In the genomic region with DNA sequence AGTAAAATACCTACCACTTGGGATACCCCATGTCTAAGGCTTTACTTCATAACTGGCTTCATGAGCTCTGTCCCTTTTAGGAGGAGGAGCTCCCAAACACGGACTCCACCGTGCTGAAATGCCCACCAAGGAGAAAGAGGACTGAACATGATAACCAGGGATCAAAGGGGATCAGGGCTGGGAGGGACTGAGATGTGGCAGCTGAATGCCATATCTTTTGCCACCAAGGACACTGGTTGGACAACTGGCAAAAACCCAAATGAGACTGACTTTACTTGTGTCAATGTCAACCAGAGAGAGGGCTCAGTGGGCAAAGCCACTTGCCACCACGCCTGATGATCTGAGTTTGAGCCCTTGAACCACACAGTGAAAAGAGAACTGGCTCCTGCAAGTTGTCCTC, we compare ENCODE assay signal across 16 mouse cellular contexts. TPM values are rescaled to one million over a fixed set of nuclear protein-coding genes. Genes with fewer than 3 reads are reported as not detected.
A peak's percentile ranks its signal among the peaks of the same experiment; 100 is the strongest.
DNase-seq lines count a peak whose midpoint lies in the region.
"Had no signal": no experiment of that assay in that cellular context is flagged by ENCODE, and none has a peak within 500 bp of the region (broad histone marks: within the 10 kb centered on the region; RNA-seq: fewer than 3 reads in every experiment).

No protein-coding gene starts in this region.

- peak; percentile 50 to 79 for DNase-seq in adrenal gland, adult (ENCODE audit: inconsistent age in 2 of 2, low spot score in 1 of 2)
- DNase-seq in adrenal gland, adult 18-20 months (ENCODE audit: low spot score in 2 of 2), result no peak
- peak; percentile 67 for DNase-seq in adrenal gland, adult 2 months
- no peak for DNase-seq in adrenal gland, adult 8-10 months
- DNase-seq in adrenal gland, postnatal 14 days, result peak; percentile 50
- DNase-seq in adrenal gland, postnatal 10 days, result no peak
- peak; percentile 38 to 45 for DNase-seq in adrenal gland, postnatal 36 days
- DNase-seq in adrenal gland, postnatal 25 days, result no peak
- DNase-seq: B cell, adult 2 months had no signal

RNA-seq across cellular contexts. Expression of a gene that starts 7.6 kb away (rescaled TPM):
- total RNA-seq in adrenal gland, adult 18-20 months (2021), result 100 to 1,000 TPM in 1 of 2 experiments, 10 to 100 TPM in 1; 97.4 to 112 TPM
- total RNA-seq in adrenal gland, adult 2 months (2021), result 100 to 1,000 TPM; 103 to 107 TPM
- 328 and 381 TPM in 2 replicates for polyA plus RNA-seq in adrenal gland, adult 2 months (2012; rRNA removed)
- 100 to 1,000 TPM; 120 to 169 (median 145) TPM for total RNA-seq in adrenal gland, adult 8-10 months (2022)
- 104 and 107 TPM in 2 replicates for total RNA-seq in adrenal gland, postnatal 14 days (2021)
- total RNA-seq in adrenal gland, postnatal 10 days (2021), result 100 to 1,000 TPM in 1 of 2 experiments, 10 to 100 TPM in 1; 92.9 to 124 TPM
- 10 to 100 TPM; 85.1 to 94.5 TPM for total RNA-seq in adrenal gland, postnatal 36 days (2021)
- 113 and 126 TPM in 2 replicates for total RNA-seq in adrenal gland, postnatal 25 days (2021)

RNA-seq across cellular contexts. Expression of a gene that starts 19.0 kb away (rescaled TPM):
- total RNA-seq in adrenal gland, adult 18-20 months (2021), result 10 to 100 TPM in 1 of 2 experiments, 1 to 10 TPM in 1; 4.9 to 12.4 TPM
- total RNA-seq in adrenal gland, adult 2 months (2021), result 10 to 100 TPM in 1 of 2 experiments, 1 to 10 TPM in 1; 2.8 to 23.9 TPM
- polyA plus RNA-seq in adrenal gland, adult 2 months (2012; rRNA removed), result 5.8 and 6.9 TPM in 2 replicates
- 10 to 100 TPM in 2 of 4 experiments, 1 to 10 TPM in 2; 2.8 to 11.3 (median 6.9) TPM for total RNA-seq in adrenal gland, adult 8-10 months (2022)
- 4.5 and 6.0 TPM in 2 replicates for total RNA-seq in adrenal gland, postnatal 14 days (2021)
- 1 to 10 TPM; 4.6 to 6.8 TPM for total RNA-seq in adrenal gland, postnatal 10 days (2021)
- 10 to 100 TPM in 1 of 2 experiments, 1 to 10 TPM in 1; 4.6 to 19.9 TPM for total RNA-seq in adrenal gland, postnatal 36 days (2021)
- 10.6 and 19.7 TPM in 2 replicates for total RNA-seq in adrenal gland, postnatal 25 days (2021)

RNA-seq across cellular contexts. Expression of a gene that starts 31.2 kb away (rescaled TPM):
- 100 to 1,000 TPM; 144 to 147 TPM for total RNA-seq in adrenal gland, adult 18-20 months (2021)
- 100 to 1,000 TPM; 121 to 162 TPM for total RNA-seq in adrenal gland, adult 2 months (2021)
- 63.3 and 69.8 TPM in 2 replicates for polyA plus RNA-seq in adrenal gland, adult 2 months (2012; rRNA removed)
- 100 to 1,000 TPM; 143 to 157 (median 143) TPM for total RNA-seq in adrenal gland, adult 8-10 months (2022)
- 145 and 149 TPM in 2 replicates for total RNA-seq in adrenal gland, postnatal 14 days (2021)
- 100 to 1,000 TPM; 134 to 144 TPM for total RNA-seq in adrenal gland, postnatal 10 days (2021)
- total RNA-seq in adrenal gland, postnatal 36 days (2021), result 100 to 1,000 TPM; 125 to 135 TPM
- 117 and 119 TPM in 2 replicates for total RNA-seq in adrenal gland, postnatal 25 days (2021)

RNA-seq across cellular contexts. Expression of a gene that starts 51.6 kb away (rescaled TPM):
- total RNA-seq in adrenal gland, adult 18-20 months (2021), result 1 to 10 TPM; 5.8 to 6.7 TPM
- total RNA-seq in adrenal gland, adult 2 months (2021), result 1 to 10 TPM; 3.9 to 5.0 TPM
- 7.4 and 8.4 TPM in 2 replicates for polyA plus RNA-seq in adrenal gland, adult 2 months (2012; rRNA removed)
- total RNA-seq in adrenal gland, adult 8-10 months (2022), result 10 to 100 TPM in 1 of 4 experiments, 1 to 10 TPM in 3; 5.3 to 11.3 (median 8.1) TPM
- total RNA-seq in adrenal gland, postnatal 14 days (2021), result 2.8 and 3.0 TPM in 2 replicates
- total RNA-seq in adrenal gland, postnatal 10 days (2021), result 1 to 10 TPM; 1.8 to 2.8 TPM
- 1 to 10 TPM; 2.3 to 2.5 TPM for total RNA-seq in adrenal gland, postnatal 36 days (2021)
- total RNA-seq in adrenal gland, postnatal 25 days (2021), result 2.1 and 3.2 TPM in 2 replicates
- total RNA-seq: CH12.LX, G1E, MEL had no signal
- polyA plus RNA-seq: activated CD4-positive, CD25-positive, alpha-beta regulatory T cell, adult 4 months; C2C12; CD4-positive, CD25-positive, alpha-beta regulatory T cell, adult 4 months; G1E; Patski had no signal

Comparison
In these comparisons a context has a peak if more than half of its experiments do, and no peak if none do; other contexts are left out.
1. DNase-seq: peak in adrenal gland, adult (2 of 2), adrenal gland, adult 2 months (single experiment), adrenal gland, postnatal 14 days (single experiment) and adrenal gland, postnatal 36 days (2 of 2); none in adrenal gland, adult 18-20 months (0 of 2), adrenal gland, adult 8-10 months (single experiment), adrenal gland, postnatal 10 days (single experiment) and adrenal gland, postnatal 25 days (single experiment).